Mouse (Mus musculus) heart, postnatal 0 days (tissue): ENCODE data around the gene Scamp2. TPM values are rescaled to one million over a fixed set of nuclear protein-coding genes. Genes with fewer than 3 reads are reported as not detected.

Experiments
- ATAC-seq: fragments of 200-750 bp; cut with Nextera tagmentation; 2 replicates; pipeline ENCODE4 v1.8.0; 2017; ENCODE audit warnings: low read depth, moderate number of reproducible peaks, moderate library complexity; ENCODE audit not compliant: insufficient read depth
- DNase-seq: peaks from one replicate; pipeline ENCODE4 v3.0.0-alpha.2; 2016; ENCODE audit warnings: low spot score
- H3K27ac ChIP-seq: fragments of 300-500 bp; sonication (generic); 2 replicates; pipeline ENCODE4 v1.5.1; 2014; ENCODE audit warnings: low read depth, mild to moderate bottlenecking
- H3K27me3 ChIP-seq: fragments of 300-500 bp; sonication (generic); 2 replicates; pipeline ENCODE4 v1.6.1; 2014; ENCODE audit warnings: low read length, mixed read lengths; ENCODE audit not compliant: control insufficient read depth, insufficient read depth
- H3K36me3 ChIP-seq: fragments of 300-500 bp; sonication (generic); replicated peaks from 2 replicates; pipeline ENCODE4 v1.6.1; 2014; ENCODE audit warnings: low read length, mixed read lengths; ENCODE audit not compliant: control insufficient read depth, insufficient read depth
- H3K4me1 ChIP-seq: fragments of 300-500 bp; sonication (generic); 2 replicates; pipeline ENCODE4 v1.6.1; 2014; ENCODE audit warnings: antibody characterized with exemption; ENCODE audit not compliant: control insufficient read depth, insufficient read depth
- H3K4me2 ChIP-seq: fragments of 300-500 bp; sonication (generic); 2 replicates; pipeline ENCODE4 v1.6.1; 2014; ENCODE audit warnings: low read depth, mild to moderate bottlenecking, low read length, moderate library complexity
- H3K4me3 ChIP-seq: fragments of 300-500 bp; sonication (generic); 2 replicates; pipeline ENCODE4 v1.5.1; 2014; ENCODE audit warnings: low read depth, low read length
- H3K9ac ChIP-seq: fragments of 300-500 bp; sonication (generic); replicated peaks from 2 replicates; pipeline ENCODE4 v1.6.1; 2014; ENCODE audit warnings: low read depth, low read length, mixed read lengths
- H3K9me3 ChIP-seq: fragments of 300-500 bp; sonication (generic); replicated peaks from 2 replicates; pipeline ENCODE4 v1.6.1; 2016; ENCODE audit warnings: low read length; ENCODE audit not compliant: control insufficient read depth
- CTCF ChIP-seq: IDR thresholded peaks from 2 replicates; pipeline ENCODE4 v1.5.1; 2016; ENCODE audit warnings: antibody characterized with exemption, control low read depth, low read depth
- EP300 ChIP-seq: IDR thresholded peaks from 2 replicates; pipeline ENCODE4 v1.6.1; 2016; ENCODE audit warnings: antibody characterized with exemption, low read depth
- WGBS: fragments of 180-500 bp; shearing (Covaris S2); extraction: QIAGEN DNeasy Blood & Tissue Kit; methylation state at CpG from one replicate; pipeline ENCODE4 v1.1.7; 2014; 5-methylcytosine and 5-hydroxymethylcytosine counted together
- polyA plus RNA-seq: library from polyadenylated mRNA; unstranded; fragments of >200 nt; fragmentation: Nextera tagmentation; extraction: Ambion mirVana; gene quantifications from 2 replicates; pipeline ENCODE4 v1.2.1, GENCODE M21; 2015
- total RNA-seq: library from RNA; depleted of rRNA; stranded (reverse); fragments of >200 nt; gene quantifications from 2 replicates; pipeline ENCODE4 v1.2.3, GENCODE M21; 2014; ENCODE audit warnings: low replicate concordance

Gene Scamp2
- total and polyA plus RNA-seq, 2 experiments from 2014 or later = 45.9 to 91.7 TPM

- H3K27ac ChIP-seq = peak within 1 kb of the TSS; percentile 71
- H3K27me3 ChIP-seq = no peaks in the 10 kb centered on the region
- TF ChIP-seq EP300 (no peak), CTCF (peak; percentile 18; the same call in 1 of the 2 replicates)
- DNase-seq (peak; percentile 70), ATAC-seq (peak; percentile 84)
- H3K9ac ChIP-seq = peak within 1 kb of the TSS; percentile 73
- peak within 1 kb of the TSS; percentile 74 for H3K4me3 ChIP-seq
- WGBS = under 1% methylated on average over 56 of the region's 58 CpGs
- H3K4me1 ChIP-seq = peaks cover 9% of the 10 kb centered on the region; the same call in 1 of the 2 replicates
- no peaks in the 10 kb centered on the region for H3K9me3 ChIP-seq
- peak within 1 kb of the TSS; percentile 87 for H3K4me2 ChIP-seq
- H3K36me3 ChIP-seq = peaks cover 56% of the 10 kb centered on the region
Observed at GRCm38 (mm10) chr9:57589224-57590126, 28.7 kb downstream of the Scamp2 start, which contains the start of gene Ulk3. Gene Ulk3, plus strand, starts transcription at chr9:57589452.

DNA sequence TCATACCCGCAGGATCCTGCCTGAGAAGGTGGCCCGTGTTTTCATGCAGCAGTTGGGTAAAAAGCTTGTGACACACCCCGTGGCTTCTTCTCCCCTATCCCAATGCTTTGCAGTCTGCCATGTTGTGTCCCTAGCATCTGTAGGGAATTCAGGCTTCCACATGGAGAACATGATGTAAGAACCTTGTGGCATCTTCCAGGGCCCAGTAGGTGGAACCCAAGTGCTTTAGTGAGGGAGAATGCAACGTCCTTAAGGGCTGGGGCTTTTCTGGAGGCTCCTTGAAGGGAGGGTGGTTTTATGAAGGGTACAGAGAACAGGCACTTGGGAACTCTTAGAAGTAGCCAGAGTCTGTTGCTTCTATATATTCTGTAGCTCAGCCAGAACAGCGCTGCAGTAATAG, 30.0 kb downstream of the Scamp2 start:
- Histone ChIP-seq H3K4me2 (no peak overlapping the region), H3K27ac (no peak overlapping the region), H3K9ac (no peak overlapping the region), H3K27me3 (no peaks in the 10 kb centered on the region), H3K4me1 (peaks cover 9% of the 10 kb centered on the region; the same call in 1 of the 2 replicates), H3K36me3 (peaks cover 57% of the 10 kb centered on the region), H3K9me3 (no peaks in the 10 kb centered on the region), H3K4me3 (no peak overlapping the region)
- TF ChIP-seq CTCF (peak; percentile 43), EP300 (no peak)
- DNase-seq (no peak), ATAC-seq (no peak)
- WGBS = 47% methylated on average over 5 of the region's 5 CpGs

- WGBS = 53% methylated on average over 12 of the region's 12 CpGs
Observed at GRCm38 (mm10) chr9:57593454-57594173, 32.9 kb downstream of the Scamp2 start.

GRCm38 (mm10) chr9:57594174-57594509, 33.4 kb downstream of the Scamp2 start:
- Histone ChIP-seq H3K4me3 (no peak overlapping the region), H3K9ac (no peak overlapping the region), H3K4me1 (peaks cover 16% of the 10 kb centered on the region), H3K27me3 (no peaks in the 10 kb centered on the region), H3K4me2 (no peak overlapping the region), H3K9me3 (no peaks in the 10 kb centered on the region), H3K27ac (no peak overlapping the region), H3K36me3 (peaks cover 44% of the 10 kb centered on the region)
- 47% methylated on average over 9 of the region's 9 CpGs for WGBS
- TF ChIP-seq EP300 (no peak), CTCF (no peak)
- DNase-seq (no peak), ATAC-seq (no peak)

More at GRCm38 (mm10) chr9:57593454-57594173, 32.9 kb downstream of the Scamp2 start:
- DNase-seq = no peak
- Histone ChIP-seq H3K4me2 (no peak overlapping the region), H3K4me3 (no peak overlapping the region), H3K36me3 (peaks cover 44% of the 10 kb centered on the region), H3K27ac (no peak overlapping the region), H3K9me3 (no peaks in the 10 kb centered on the region), H3K9ac (no peak overlapping the region), H3K4me1 (peaks cover 20% of the 10 kb centered on the region), H3K27me3 (no peaks in the 10 kb centered on the region)
- TF ChIP-seq EP300 = no peak
- TF ChIP-seq CTCF = no peak
- ATAC-seq = no peak

GRCm38 (mm10) chr9:57597265-57597664, 36.5 kb downstream of the Scamp2 start:
- Histone ChIP-seq H3K9me3 (no peaks in the 10 kb centered on the region), H3K4me1 (peaks cover 20% of the 10 kb centered on the region), H3K4me3 (no peak overlapping the region), H3K9ac (no peak overlapping the region), H3K4me2 (no peak overlapping the region), H3K27ac (no peak overlapping the region), H3K27me3 (no peaks in the 10 kb centered on the region), H3K36me3 (peaks cover 36% of the 10 kb centered on the region)
- ATAC-seq (no peak), DNase-seq (no peak)
- TF ChIP-seq CTCF = no peak
- TF ChIP-seq EP300 = no peak
- WGBS = 77% methylated on average over 8 of the region's 8 CpGs
